Mouse (Mus musculus): Measurements from ENCODE around the gene Ap2a1. TPM values are rescaled to one million over a fixed set of nuclear protein-coding genes. Genes with fewer than 3 reads are reported as not detected.

The Ap2a1 gene
- total RNA-seq, 2 experiments from 2014 or later: 288 to 294 TPM

GRCm38 (mm10) chr7:44850789-44851624 is 78.3 kb downstream of the Ap2a1 start:
- DNase-seq (ENCODE audit: low spot score in 2 of 2): no peak

Other genes starting within 250 kb of the Ap2a1 start
- not detected for gene Izumo2, start 220.8 kb downstream of the Ap2a1 start, total RNA-seq (2021)
- 10 to 100 TPM; 35.1 to 39.9 TPM for gene Vrk3, start 181.1 kb downstream of the Ap2a1 start, total RNA-seq (2021)
- gene Zfp473, start 178.4 kb downstream of the Ap2a1 start, total RNA-seq (2021): under 1 TPM; 0.41 to 0.79 TPM
- gene Nup62, start 113.4 kb downstream of the Ap2a1 start, total RNA-seq (2021): 10 to 100 TPM; 30.7 to 32.7 TPM
- 1 to 10 TPM; 1.8 to 2.0 TPM for gene Il4i1, start 113.1 kb downstream of the Ap2a1 start, total RNA-seq (2021)
- gene Atf5, start 112.8 kb downstream of the Ap2a1 start, total RNA-seq (2021): 10 to 100 TPM; 27.4 to 27.9 TPM
- gene Akt1s1, start 80.5 kb downstream of the Ap2a1 start, total RNA-seq (2021): 10 to 100 TPM; 76.2 to 79.7 TPM
- gene Tbc1d17, start 80.4 kb downstream of the Ap2a1 start, total RNA-seq (2021): 10 to 100 TPM; 67.9 to 70.6 TPM
- 10 to 100 TPM; 25.3 to 27.8 TPM for gene Pnkp, start 72.4 kb downstream of the Ap2a1 start, total RNA-seq (2021)
- 100 to 1,000 TPM; 341 to 350 TPM for gene Ptov1, start 59.7 kb downstream of the Ap2a1 start, total RNA-seq (2021)
- 100 to 1,000 TPM in 1 of 2 experiments, 10 to 100 TPM in 1; 96.8 to 101 TPM for gene Med25, start 36.8 kb downstream of the Ap2a1 start, total RNA-seq (2021)
- 10 to 100 TPM; 23.4 to 24.5 TPM for gene Fuz, start 33.4 kb downstream of the Ap2a1 start, total RNA-seq (2021)
- 1 to 10 TPM in 1 of 2 experiments, under 1 TPM in 1; 0.79 to 1.2 TPM for gene Tsks, start 13.7 kb upstream of the Ap2a1 start, total RNA-seq (2021)
- gene Cpt1c, start 45.4 kb upstream of the Ap2a1 start, total RNA-seq (2021): 100 to 1,000 TPM; 129 to 136 TPM
- 100 to 1,000 TPM; 172 to 183 TPM for gene Prmt1, start 57.1 kb upstream of the Ap2a1 start, total RNA-seq (2021)
- gene Irf3, start 68.2 kb upstream of the Ap2a1 start, total RNA-seq (2021): 10 to 100 TPM; 41.5 to 43.7 TPM
- gene Bcl2l12, start 69.2 kb upstream of the Ap2a1 start, total RNA-seq (2021): 1 to 10 TPM; 3.1 TPM
- gene Scaf1, start 86.9 kb upstream of the Ap2a1 start, total RNA-seq (2021): 100 to 1,000 TPM; 159 to 168 TPM
- 10 to 100 TPM; 11.6 to 12.9 TPM for gene Rras, start 88.5 kb upstream of the Ap2a1 start, total RNA-seq (2021)
- gene Prr12, start 123.4 kb upstream of the Ap2a1 start, total RNA-seq (2021): 10 to 100 TPM; 75.7 to 77.5 TPM
- gene Nosip, start 132.9 kb upstream of the Ap2a1 start, total RNA-seq (2021): 10 to 100 TPM; 50.8 to 57.6 TPM
- gene Prrg2, start 133.2 kb upstream of the Ap2a1 start, total RNA-seq (2021): 1 to 10 TPM; 5.9 TPM
- gene Rcn3, start 162.7 kb upstream of the Ap2a1 start, total RNA-seq (2021): 1 to 10 TPM; 7.4 to 8.5 TPM
- gene Fcgrt, start 174.4 kb upstream of the Ap2a1 start, total RNA-seq (2021): 10 to 100 TPM; 14.8 to 18.7 TPM
- gene Rps11, start 194.9 kb upstream of the Ap2a1 start, total RNA-seq (2021): 100 to 1,000 TPM; 481 to 486 TPM
- gene Rpl13a, start 199.3 kb upstream of the Ap2a1 start, total RNA-seq (2021): 100 to 1,000 TPM; 866 to 870 TPM
- not detected for gene Gm45713, start 206.7 kb upstream of the Ap2a1 start, total RNA-seq (2021)
- gene Flt3l, start 206.9 kb upstream of the Ap2a1 start, total RNA-seq (2021): 1 to 10 TPM; 6.9 to 9.5 TPM
- gene Pih1d1, start 224.8 kb upstream of the Ap2a1 start, total RNA-seq (2021): 10 to 100 TPM; 43.2 to 44.5 TPM
- 10 to 100 TPM; 11.4 to 16.3 TPM for gene Aldh16a1, start 225.1 kb upstream of the Ap2a1 start, total RNA-seq (2021)
- gene Slc17a7, start 234.5 kb upstream of the Ap2a1 start, total RNA-seq (2021): 1,000 to 10,000 TPM; 1,340 to 1,403 TPM